Mouse (Mus musculus) cerebellum, adult 2 months (tissue): ENCODE data around the gene Itprip.

Experiments used
- CTCF ChIP-seq: fragments of 200-500 bp; IDR thresholded peaks from 2 replicates; pipeline ENCODE4 v1.5.1; 2011; ENCODE audit warnings: low read depth, mild to moderate bottlenecking, control low read depth, low read length, moderate library complexity, borderline replicate concordance; ENCODE audit not compliant: insufficient read depth
- POLR2A ChIP-seq: fragments of 200-500 bp; IDR thresholded peaks from 2 replicates; pipeline ENCODE4 v1.6.1; 2011; ENCODE audit warnings: low read length, control low read depth, borderline replicate concordance; ENCODE audit not compliant: insufficient read depth

GRCm38 (mm10) chr19:47925819-47926218, 6.7 kb upstream of the Itprip start:
- TF ChIP-seq CTCF (no peak), POLR2A (no peak)
